Mouse (Mus musculus): ENCODE measurements around the gene Lamb1. TPM values are rescaled to one million over a fixed set of nuclear protein-coding genes. Genes with fewer than 3 reads are reported as not detected.

The Lamb1 gene
- polyA plus RNA-seq, 1 experiment: 142 TPM

- no peak overlapping the region for H3K27ac ChIP-seq (ENCODE audit: insufficient read depth, low read length)
- no peak overlapping the region for H3K4me3 ChIP-seq (ENCODE audit: low read depth, low read length)
- no peaks in the 10 kb centered on the region for H3K36me3 ChIP-seq (ENCODE audit: control insufficient read depth, insufficient read depth, low read length, poor library complexity, severe bottlenecking)
- TF ChIP-seq POLR2A (IDR thresholded peaks at IDR 0.05; ENCODE audit: insufficient read depth, low read length) (no peak), EP300 (IDR thresholded peaks at IDR 0.05; ENCODE audit: insufficient read depth, low read depth, low read length) (no peak), CTCF (IDR thresholded peaks at IDR 0.05; ENCODE audit: low read depth, low read length) (peak; percentile 24)
- H3K27me3 ChIP-seq (ENCODE audit: control insufficient read depth, insufficient read depth, low read length, poor library complexity, severe bottlenecking): no peaks in the 10 kb centered on the region
- peaks cover 18% of the 10 kb centered on the region for H3K9me3 ChIP-seq (replicated peaks; ENCODE audit: control insufficient read depth, insufficient read depth, low read length, poor library complexity, severe bottlenecking)
- H3K9ac ChIP-seq (ENCODE audit: low read depth, poor library complexity, severe bottlenecking): no peak overlapping the region
- no peaks in the 10 kb centered on the region for H3K4me1 ChIP-seq (ENCODE audit: control insufficient read depth, insufficient read depth, low read length)
These were observed 109.7 kb downstream of the Lamb1 start for GRCm38 (mm10) chr12:31374603-31375282.

DNA sequence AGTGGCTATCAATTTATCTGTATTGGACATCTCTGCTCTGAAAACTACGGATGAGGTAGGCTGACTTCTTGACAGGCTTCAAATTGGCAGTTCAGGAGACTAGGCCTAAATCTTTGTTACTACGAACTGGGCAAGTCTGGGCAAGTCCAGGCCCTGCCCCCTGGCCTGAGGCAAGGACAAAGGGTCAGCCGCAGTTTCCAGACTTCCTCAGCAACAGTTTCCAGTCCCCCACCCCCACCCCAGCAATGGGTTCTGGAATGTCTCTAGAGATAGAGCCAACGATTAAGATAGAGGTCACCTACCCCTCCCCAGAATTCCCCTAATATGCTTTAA is 110.2 kb downstream of the Lamb1 start:
- no peak overlapping the region for H3K4me3 ChIP-seq (ENCODE audit: low read depth, low read length)
- no peaks in the 10 kb centered on the region for H3K4me1 ChIP-seq (ENCODE audit: control insufficient read depth, insufficient read depth, low read length)
- TF ChIP-seq EP300 (IDR thresholded peaks at IDR 0.05; ENCODE audit: insufficient read depth, low read depth, low read length) (peak; percentile 44; the same call in 1 of the 2 replicates), CTCF (IDR thresholded peaks at IDR 0.05; ENCODE audit: low read depth, low read length) (no peak), POLR2A (IDR thresholded peaks at IDR 0.05; ENCODE audit: insufficient read depth, low read length) (no peak)
- peaks cover 18% of the 10 kb centered on the region for H3K9me3 ChIP-seq (replicated peaks; ENCODE audit: control insufficient read depth, insufficient read depth, low read length, poor library complexity, severe bottlenecking)
- no peak overlapping the region for H3K27ac ChIP-seq (ENCODE audit: insufficient read depth, low read length)
- H3K27me3 ChIP-seq (ENCODE audit: control insufficient read depth, insufficient read depth, low read length, poor library complexity, severe bottlenecking): no peaks in the 10 kb centered on the region
- H3K36me3 ChIP-seq (ENCODE audit: control insufficient read depth, insufficient read depth, low read length, poor library complexity, severe bottlenecking): no peaks in the 10 kb centered on the region
- no peak overlapping the region for H3K9ac ChIP-seq (ENCODE audit: low read depth, poor library complexity, severe bottlenecking)

DNA sequence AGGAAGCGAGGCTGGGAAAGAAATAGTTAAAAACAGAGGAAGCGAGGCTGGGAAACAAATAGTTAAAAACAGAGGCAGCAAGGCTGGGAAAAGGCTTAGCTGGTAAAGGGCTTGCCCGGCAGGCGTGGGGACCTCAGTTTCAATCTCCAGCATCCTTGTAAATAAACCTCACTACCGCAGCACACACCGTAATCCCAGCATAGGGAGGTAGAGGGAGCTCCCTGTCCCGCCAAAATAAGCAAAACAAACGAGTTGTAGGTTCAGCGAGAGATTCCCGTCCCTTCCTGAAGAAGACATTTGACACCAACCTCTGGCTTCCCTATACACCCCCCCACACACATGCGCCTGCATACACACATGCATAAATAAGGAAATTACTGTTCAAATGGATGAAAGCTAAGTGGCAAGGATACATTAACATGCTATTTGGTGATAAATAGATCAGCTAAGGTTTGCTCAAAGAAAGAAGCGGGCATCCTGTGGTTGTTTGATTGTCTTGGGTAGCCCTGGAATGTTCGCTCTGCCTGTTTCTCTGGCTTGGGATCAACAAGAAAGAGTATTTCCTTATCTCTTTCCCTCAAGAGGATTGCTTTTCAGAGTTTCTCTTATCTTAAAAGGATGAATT is 111.4 kb downstream of the Lamb1 start:
- no peak overlapping the region for H3K4me3 ChIP-seq (ENCODE audit: low read depth, low read length)
- H3K36me3 ChIP-seq (ENCODE audit: control insufficient read depth, insufficient read depth, low read length, poor library complexity, severe bottlenecking): no peaks in the 10 kb centered on the region
- H3K9me3 ChIP-seq (replicated peaks; ENCODE audit: control insufficient read depth, insufficient read depth, low read length, poor library complexity, severe bottlenecking): peaks cover 18% of the 10 kb centered on the region
- H3K27me3 ChIP-seq (ENCODE audit: control insufficient read depth, insufficient read depth, low read length, poor library complexity, severe bottlenecking): no peaks in the 10 kb centered on the region
- H3K9ac ChIP-seq (ENCODE audit: low read depth, poor library complexity, severe bottlenecking): no peak overlapping the region
- no peak for TF ChIP-seq EP300 (IDR thresholded peaks at IDR 0.05; ENCODE audit: insufficient read depth, low read depth, low read length)
- no peak for TF ChIP-seq CTCF (IDR thresholded peaks at IDR 0.05; ENCODE audit: low read depth, low read length)
- no peak for TF ChIP-seq POLR2A (IDR thresholded peaks at IDR 0.05; ENCODE audit: insufficient read depth, low read length)
- no peaks in the 10 kb centered on the region for H3K4me1 ChIP-seq (ENCODE audit: control insufficient read depth, insufficient read depth, low read length)
- H3K27ac ChIP-seq (ENCODE audit: insufficient read depth, low read length): no peak overlapping the region

DNA sequence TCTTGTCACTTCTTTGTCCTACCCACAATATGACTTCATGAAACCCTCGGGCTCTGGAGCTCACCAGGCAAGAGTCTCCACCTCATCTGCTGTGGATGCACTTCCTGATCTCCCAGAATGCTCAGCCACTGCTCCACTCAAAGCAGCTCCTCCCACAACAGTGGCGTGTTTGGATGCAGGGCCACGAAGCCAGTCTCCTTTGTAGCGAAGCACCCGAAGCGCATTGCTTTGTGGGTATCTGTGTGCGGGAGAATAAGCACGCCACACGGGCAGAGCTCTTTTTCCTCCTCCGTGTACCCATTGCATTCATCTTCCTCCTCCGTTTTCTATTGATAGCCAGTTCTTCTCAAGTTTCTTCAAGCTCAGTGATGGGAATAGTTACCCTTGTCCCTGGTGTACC is 112.2 kb downstream of the Lamb1 start:
- Histone ChIP-seq H3K27me3 (ENCODE audit: control insufficient read depth, insufficient read depth, low read length, poor library complexity, severe bottlenecking) (no peaks in the 10 kb centered on the region), H3K4me1 (ENCODE audit: control insufficient read depth, insufficient read depth, low read length) (no peaks in the 10 kb centered on the region), H3K27ac (ENCODE audit: insufficient read depth, low read length) (no peak overlapping the region), H3K36me3 (ENCODE audit: control insufficient read depth, insufficient read depth, low read length, poor library complexity, severe bottlenecking) (no peaks in the 10 kb centered on the region), H3K4me3 (ENCODE audit: low read depth, low read length) (no peak overlapping the region), H3K9me3 (replicated peaks; ENCODE audit: control insufficient read depth, insufficient read depth, low read length, poor library complexity, severe bottlenecking) (peaks cover 18% of the 10 kb centered on the region), H3K9ac (ENCODE audit: low read depth, poor library complexity, severe bottlenecking) (no peak overlapping the region)
- no peak for TF ChIP-seq POLR2A (IDR thresholded peaks at IDR 0.05; ENCODE audit: insufficient read depth, low read length)
- TF ChIP-seq EP300 (IDR thresholded peaks at IDR 0.05; ENCODE audit: insufficient read depth, low read depth, low read length): no peak
- no peak for TF ChIP-seq CTCF (IDR thresholded peaks at IDR 0.05; ENCODE audit: low read depth, low read length)

Other genes starting within 250 kb of the Lamb1 start
- 1.9 and 2.6 TPM in 2 replicates for gene Fam110c, start 191.4 kb upstream of the Lamb1 start, polyA plus RNA-seq (2011; ENCODE audit: insufficient read depth, insufficient read length, low read depth, missing spikeins)
- not detected in 2 replicates for gene Gm6993, start 24.5 kb upstream of the Lamb1 start, polyA plus RNA-seq (2011; ENCODE audit: insufficient read depth, insufficient read length, low read depth, missing spikeins)
- 136 and 156 TPM in 2 replicates for gene Dld, start 86.2 kb downstream of the Lamb1 start, polyA plus RNA-seq (2011; ENCODE audit: insufficient read depth, insufficient read length, low read depth, missing spikeins)
- gene Slc26a3, start 125.6 kb downstream of the Lamb1 start, polyA plus RNA-seq (2011; ENCODE audit: insufficient read depth, insufficient read length, low read depth, missing spikeins): 0.68 and 1.1 TPM in 2 replicates
- gene Cbll1, start 234.4 kb downstream of the Lamb1 start, polyA plus RNA-seq (2011; ENCODE audit: insufficient read depth, insufficient read length, low read depth, missing spikeins): 45.3 and 47.6 TPM in 2 replicates